Mouse (Mus musculus) thymus, adult 2 months (tissue): ENCODE measurements around the gene Zfp286. TPM values are rescaled to one million over a fixed set of nuclear protein-coding genes. Genes with fewer than 3 reads are reported as not detected.

Source experiments
- DNase-seq: peaks from one replicate; pipeline ENCODE4 v3.0.0; 2021
- H3K27ac ChIP-seq: fragments of 200-500 bp; 2 replicates; pipeline ENCODE4 v1.5.1; 2012; ENCODE audit warnings: low read length, control low read depth; ENCODE audit not compliant: control insufficient read depth, insufficient read depth
- H3K27me3 ChIP-seq: fragments of 200-500 bp; 2 replicates; pipeline ENCODE4 v1.6.1; 2012; ENCODE audit warnings: mild to moderate bottlenecking, low read length, moderate library complexity, mixed read lengths; ENCODE audit not compliant: control insufficient read depth, insufficient read depth
- H3K36me3 ChIP-seq: fragments of 200-500 bp; 2 replicates; pipeline ENCODE4 v1.6.1; 2012; ENCODE audit warnings: mild to moderate bottlenecking, low read length, moderate library complexity; ENCODE audit not compliant: control insufficient read depth, insufficient read depth
- H3K4me1 ChIP-seq: fragments of 200-500 bp; replicated peaks from 2 replicates; pipeline ENCODE4 v1.6.1; 2012; ENCODE audit warnings: low read length; ENCODE audit not compliant: control insufficient read depth, insufficient read depth
- H3K4me3 ChIP-seq: fragments of 200-500 bp; 2 replicates; pipeline ENCODE4 v1.5.1; 2012; ENCODE audit warnings: mild to moderate bottlenecking, low read length, control low read depth, moderate library complexity; ENCODE audit not compliant: control insufficient read depth, insufficient read depth
- CTCF ChIP-seq: fragments of 200-500 bp; IDR thresholded peaks from 2 replicates; pipeline ENCODE4 v1.5.1; 2012; ENCODE audit warnings: mild to moderate bottlenecking, control low read depth, low read length, moderate library complexity, borderline replicate concordance; ENCODE audit not compliant: control insufficient read depth, poor library complexity, insufficient read depth; ENCODE audit errors: extremely low read depth
- POLR2A ChIP-seq: fragments of 200-500 bp; IDR thresholded peaks from 2 replicates; pipeline ENCODE4 v1.6.1; 2012; ENCODE audit warnings: mild to moderate bottlenecking, low read length, control low read depth, moderate library complexity; ENCODE audit not compliant: control insufficient read depth, poor library complexity, insufficient read depth; ENCODE audit errors: extremely low read depth
- WGBS: fragments of 180-500 bp; shearing (Covaris S2); methylation state at CpG from one replicate; pipeline ENCODE4 v1.1.7; 2018; 5-methylcytosine and 5-hydroxymethylcytosine counted together
- polyA plus RNA-seq: library from polyadenylated mRNA; depleted of rRNA; stranded (reverse); fragments of >200 nt; gene quantifications from 2 replicates; pipeline ENCODE4 v1.2.3, GENCODE M21; 2012

Gene Zfp286
- polyA plus RNA-seq, 1 experiment: 5.0 TPM

DNA sequence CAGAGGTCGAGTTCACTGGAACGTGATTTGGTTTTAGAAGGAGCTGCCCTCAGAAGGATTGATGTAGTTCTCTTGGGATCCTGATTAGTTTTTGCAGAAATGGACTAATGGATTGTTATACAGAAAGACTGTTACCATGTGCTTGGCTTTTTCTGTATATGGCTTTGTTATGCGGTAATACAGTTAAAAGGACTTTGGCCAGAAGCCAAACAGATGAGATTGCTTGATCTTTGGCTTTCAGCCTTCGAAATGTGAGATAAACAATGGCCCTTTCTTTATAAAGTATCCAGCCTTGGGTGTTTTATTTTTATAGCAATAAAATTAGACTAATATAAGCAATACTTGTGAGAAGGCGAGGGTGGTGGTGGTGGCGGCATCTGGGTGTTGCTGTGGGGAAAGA lies 27.3 kb upstream of the Zfp286 start:
- no peak for DNase-seq
- Histone ChIP-seq H3K4me3 (no peak overlapping the region), H3K4me1 (peaks cover 13% of the 10 kb centered on the region), H3K27me3 (no peaks in the 10 kb centered on the region), H3K27ac (no peak overlapping the region), H3K36me3 (no peaks in the 10 kb centered on the region)
- TF ChIP-seq POLR2A (no peak), CTCF (no peak)
- 78% methylated on average over 6 of the region's 6 CpGs for WGBS

DNA sequence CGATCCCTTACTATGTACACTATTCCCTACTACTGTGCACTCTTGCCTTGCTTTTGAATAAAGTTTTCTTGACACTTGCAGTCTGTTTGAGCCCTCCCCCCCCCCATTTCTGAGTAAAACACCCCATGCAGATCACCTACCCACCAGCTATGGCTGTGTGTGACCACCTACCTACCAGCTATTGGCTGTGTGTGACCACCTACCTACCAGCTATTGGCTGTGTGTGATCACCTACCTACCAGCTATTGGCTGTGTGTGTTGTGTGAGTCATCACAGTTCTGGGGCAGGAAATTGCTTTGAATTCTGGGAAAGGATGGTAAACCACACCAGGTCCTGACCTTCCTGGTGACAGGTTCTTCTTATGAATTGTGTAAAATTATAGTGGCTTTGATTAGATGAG lies 26.2 kb upstream of the Zfp286 start:
- Histone ChIP-seq H3K27me3 (no peaks in the 10 kb centered on the region), H3K27ac (no peak overlapping the region), H3K4me1 (peaks cover 6% of the 10 kb centered on the region), H3K4me3 (no peak overlapping the region), H3K36me3 (no peaks in the 10 kb centered on the region)
- no peak for TF ChIP-seq CTCF
- no peak for TF ChIP-seq POLR2A
- 94% methylated on average over 1 of the region's 1 CpGs for WGBS
- no peak for DNase-seq

DNA sequence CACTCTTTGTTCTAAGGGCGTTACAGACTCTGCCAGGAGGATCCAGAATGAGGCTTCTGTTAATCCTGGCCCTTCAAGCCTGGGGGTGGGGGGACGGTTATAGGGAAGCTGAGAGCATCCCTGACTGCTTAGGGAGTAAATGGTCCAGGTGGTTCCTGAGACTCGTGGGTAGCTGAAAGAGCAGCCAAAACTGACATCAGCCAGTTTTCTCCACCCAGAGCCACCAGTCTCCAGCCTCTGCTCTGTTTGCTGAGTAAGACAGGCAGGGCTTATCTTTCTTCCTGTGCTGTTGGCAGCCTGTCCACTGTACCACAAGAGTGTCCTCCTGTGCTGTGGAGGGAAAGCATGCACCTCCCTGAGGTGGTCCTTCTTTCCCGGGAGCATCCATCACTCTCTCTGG lies 25.4 kb upstream of the Zfp286 start:
- no peak for DNase-seq
- WGBS: 56% methylated on average over 4 of the region's 4 CpGs
- H3K4me1 ChIP-seq: no peaks in the 10 kb centered on the region
- no peak overlapping the region for H3K27ac ChIP-seq
- no peaks in the 10 kb centered on the region for H3K36me3 ChIP-seq
- no peak overlapping the region for H3K4me3 ChIP-seq
- no peaks in the 10 kb centered on the region for H3K27me3 ChIP-seq
- TF ChIP-seq CTCF: no peak
- no peak for TF ChIP-seq POLR2A

DNA sequence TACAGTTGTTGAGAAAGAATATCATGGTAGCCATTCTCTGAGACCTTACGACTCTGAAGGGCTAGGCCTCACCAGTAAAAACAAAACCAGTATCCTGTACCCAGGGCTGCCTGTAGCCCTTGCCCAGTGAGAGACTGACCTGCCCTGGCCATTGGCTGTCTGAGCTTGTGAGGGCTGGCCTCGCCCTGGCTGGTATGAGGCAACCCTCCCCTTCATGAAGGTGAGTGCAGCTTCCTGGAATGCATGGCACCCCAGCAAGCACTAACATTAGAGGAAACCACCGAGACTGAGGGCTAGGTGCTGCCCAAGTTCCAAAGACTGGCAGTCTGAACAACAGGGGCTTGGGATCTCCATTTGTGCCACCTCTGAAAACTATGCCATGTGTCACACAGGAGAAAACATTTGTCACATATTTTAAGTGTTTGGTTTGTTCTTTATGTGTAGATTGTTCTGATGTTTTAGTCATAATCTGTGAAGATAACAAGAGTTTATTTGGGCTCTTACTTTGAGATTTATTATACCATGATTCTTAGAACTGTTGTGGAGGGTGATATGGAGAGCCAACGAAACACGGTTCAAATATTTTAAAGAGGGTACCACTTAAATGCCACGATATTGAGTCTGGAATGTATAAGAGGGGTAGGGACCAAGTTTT lies 24.8 kb upstream of the Zfp286 start:
- Histone ChIP-seq H3K27ac (no peak overlapping the region), H3K36me3 (no peaks in the 10 kb centered on the region), H3K4me3 (no peak overlapping the region), H3K27me3 (no peaks in the 10 kb centered on the region), H3K4me1 (no peaks in the 10 kb centered on the region)
- WGBS: 75% methylated on average over 6 of the region's 6 CpGs
- TF ChIP-seq POLR2A: no peak
- no peak for TF ChIP-seq CTCF
- DNase-seq: no peak

DNA sequence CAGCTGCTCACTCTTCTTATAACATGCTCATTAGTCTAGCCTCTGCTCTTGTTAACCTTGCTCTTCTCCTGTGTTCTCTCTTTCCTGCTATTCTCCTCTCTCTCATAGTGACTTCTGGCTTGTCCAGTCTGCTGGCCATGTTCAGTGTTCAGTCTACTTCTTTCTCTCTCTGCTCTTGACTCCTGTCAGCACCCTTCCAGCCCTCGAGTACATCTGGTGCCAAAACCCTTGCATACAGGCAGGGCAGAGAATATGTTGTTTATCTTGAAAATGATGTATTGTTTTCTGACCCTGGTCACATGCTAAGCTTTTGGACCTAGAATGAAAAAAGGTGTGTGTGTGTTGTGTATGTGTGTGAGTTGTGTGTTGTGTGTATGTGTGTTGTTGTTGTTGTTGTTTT lies 24.2 kb upstream of the Zfp286 start:
- TF ChIP-seq CTCF (no peak), POLR2A (no peak)
- 83% methylated on average over 1 of the region's 1 CpGs for WGBS
- Histone ChIP-seq H3K4me1 (no peaks in the 10 kb centered on the region), H3K4me3 (no peak overlapping the region), H3K27ac (no peak overlapping the region), H3K27me3 (no peaks in the 10 kb centered on the region), H3K36me3 (no peaks in the 10 kb centered on the region)
- no peak for DNase-seq

DNA sequence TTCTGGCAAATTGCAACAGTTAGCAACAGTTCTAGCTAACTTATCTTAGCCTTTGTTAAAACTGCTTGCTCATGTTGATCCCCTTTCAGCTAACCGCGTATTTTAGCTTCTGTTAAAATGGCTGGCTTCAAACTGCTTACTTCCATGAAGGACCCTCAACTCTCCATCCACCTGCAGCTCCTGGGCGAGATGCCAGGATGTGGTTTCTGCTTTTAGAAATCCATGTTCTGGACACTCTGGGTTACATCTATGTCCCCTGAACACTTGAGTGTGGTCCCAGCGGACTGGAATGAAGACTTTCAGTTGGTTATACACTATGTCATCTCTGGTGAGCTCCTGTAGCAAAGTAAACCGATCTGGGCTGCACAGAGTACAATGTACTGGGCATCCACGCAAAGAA lies 23.0 kb upstream of the Zfp286 start:
- 53% methylated on average over 6 of the region's 6 CpGs for whole genome bisulfite sequencing

DNA sequence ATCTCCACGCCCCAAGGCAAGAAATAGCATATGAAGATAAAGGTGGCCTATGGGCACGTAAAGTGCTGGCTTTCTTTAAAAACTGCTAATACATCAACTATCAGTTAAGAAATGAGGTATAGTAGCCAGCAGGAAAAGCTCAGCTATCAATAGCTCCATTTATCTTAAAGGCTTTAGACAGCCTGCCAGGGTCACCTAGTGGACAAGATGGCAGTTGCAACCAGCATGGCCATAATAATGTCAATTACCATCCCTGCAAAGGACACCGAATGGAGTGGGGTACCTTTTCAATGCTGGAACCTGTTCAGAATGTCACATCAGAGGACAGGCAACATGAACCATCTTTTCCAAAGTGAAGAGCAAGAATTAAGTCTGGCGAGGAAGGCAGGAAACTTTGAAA lies 19.9 kb upstream of the Zfp286 start:
- H3K27ac ChIP-seq: no peak overlapping the region
- 92% methylated on average over 4 of the region's 4 CpGs for WGBS
- H3K4me3 ChIP-seq: no peak overlapping the region
- TF ChIP-seq POLR2A: no peak
- TF ChIP-seq CTCF: no peak
- no peaks in the 10 kb centered on the region for H3K27me3 ChIP-seq
- no peaks in the 10 kb centered on the region for H3K4me1 ChIP-seq
- no peak for DNase-seq
- H3K36me3 ChIP-seq: no peaks in the 10 kb centered on the region

More for the DNA sequence above, 23.0 kb upstream of the Zfp286 start:
- TF ChIP-seq CTCF (no peak), POLR2A (no peak)
- Histone ChIP-seq H3K27ac (no peak overlapping the region), H3K4me1 (no peaks in the 10 kb centered on the region), H3K4me3 (no peak overlapping the region), H3K27me3 (no peaks in the 10 kb centered on the region), H3K36me3 (no peaks in the 10 kb centered on the region)
- no peak for DNase-seq
